Mouse (Mus musculus): Measurements from ENCODE around the gene Asl. TPM values are rescaled to one million over a fixed set of nuclear protein-coding genes. Genes with fewer than 3 reads are reported as not detected.

Gene Asl
- polyA plus RNA-seq, 1 experiment from 2014 or later, result 23.1 TPM

DNA sequence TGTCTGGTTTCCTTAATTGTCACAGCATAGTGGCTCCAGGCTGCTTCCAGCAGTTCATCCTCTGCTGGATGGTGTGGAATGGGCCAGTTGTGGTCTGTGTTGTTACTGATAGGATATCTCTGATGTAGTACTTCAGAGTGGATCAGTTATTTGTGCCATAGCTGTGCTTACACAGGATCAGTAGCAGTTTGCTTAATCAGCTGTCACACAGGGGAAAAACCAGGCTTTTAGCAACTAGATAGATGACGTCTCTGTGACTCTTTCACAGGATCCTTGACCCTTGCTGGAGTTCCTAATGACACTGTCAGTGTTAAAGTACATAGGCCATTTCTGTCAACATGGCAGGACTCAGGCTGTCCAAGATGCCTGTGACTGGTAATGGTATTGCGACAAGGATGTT lies 4.8 kb upstream of the Asl start:
- WGBS, result 63% methylated on average over 2 of the region's 2 CpGs

DNA sequence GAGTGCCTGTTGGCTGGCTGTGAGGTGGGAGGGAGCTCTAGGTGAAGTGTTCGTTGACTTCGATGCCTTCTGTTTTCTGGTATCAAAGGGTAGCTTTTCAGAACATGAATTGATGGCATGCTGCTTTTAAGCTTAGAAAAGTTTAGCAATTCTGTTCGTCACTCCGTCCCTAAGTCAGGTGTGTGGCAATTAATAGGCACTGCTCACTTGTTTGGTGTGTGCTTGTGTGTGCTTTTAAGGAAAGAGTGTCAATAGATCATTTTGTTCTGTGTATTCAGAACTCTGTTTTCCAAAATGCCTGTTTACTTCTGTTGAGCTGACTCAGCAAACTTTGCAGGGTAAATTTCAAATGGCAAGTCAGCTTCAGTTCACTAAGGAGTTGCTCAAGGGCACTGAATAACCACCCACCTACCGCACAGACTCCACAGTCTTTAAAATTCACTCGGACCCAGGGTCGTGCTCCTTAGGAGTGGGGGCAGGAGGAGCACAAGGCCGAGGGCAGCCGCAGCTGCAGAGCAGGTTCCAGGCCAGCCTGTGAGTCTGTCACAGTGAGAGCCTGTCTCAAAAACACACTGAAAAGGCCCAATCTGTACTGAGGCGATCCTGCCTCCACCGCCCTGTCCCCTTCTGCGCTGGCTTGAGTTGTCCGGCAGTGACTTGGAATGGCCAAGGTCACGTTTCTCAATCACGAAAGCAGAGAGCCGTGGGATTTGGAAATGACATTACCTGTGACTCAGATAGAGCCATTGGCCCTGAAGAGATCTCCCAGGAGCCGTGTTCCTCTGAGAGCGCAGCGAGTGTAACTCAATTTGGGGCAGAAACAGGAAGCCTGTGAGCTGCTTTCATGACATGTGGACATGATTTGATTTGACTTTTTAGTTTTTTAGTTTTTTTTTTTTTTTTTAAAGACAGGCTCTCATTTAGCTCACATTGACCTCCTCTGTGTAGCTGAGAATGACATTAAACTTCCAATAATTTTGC lies 2.7 kb upstream of the Asl start:
- 0 out of 2 replicates have a peak, but pooled peaks cover 5% of the 10 kb centered on the region for H3K36me3 ChIP-seq (ENCODE audit: insufficient read depth)
- no peak overlapping the region for H3K27ac ChIP-seq (ENCODE audit: low read depth)
- no peak overlapping the region for H3K9ac ChIP-seq
- H3K4me3 ChIP-seq (ENCODE audit: low read depth, low read length), result no peak overlapping the region
- no peaks in the 10 kb centered on the region for H3K27me3 ChIP-seq (ENCODE audit: insufficient read depth, low read length)
- ATAC-seq (ENCODE audit: insufficient read depth) (no peak), DNase-seq (no peak)
- no peak overlapping the region for H3K4me2 ChIP-seq
- no peak for TF ChIP-seq CTCF (IDR thresholded peaks at IDR 0.05; ENCODE audit: low read depth)
- 90% methylated on average over 19 of the region's 19 CpGs for WGBS
- no peaks in the 10 kb centered on the region for H3K4me1 ChIP-seq (ENCODE audit: insufficient read depth)
- no peaks in the 10 kb centered on the region for H3K9me3 ChIP-seq (ENCODE audit: low read depth, low read length)

More for the DNA sequence above, 4.8 kb upstream of the Asl start:
- DNase-seq, result no peak
- no peak overlapping the region for H3K9ac ChIP-seq
- no peak for TF ChIP-seq CTCF (IDR thresholded peaks at IDR 0.05; ENCODE audit: low read depth)
- no peak for ATAC-seq (ENCODE audit: insufficient read depth)
- no peak overlapping the region for H3K27ac ChIP-seq (ENCODE audit: low read depth)
- H3K27me3 ChIP-seq (ENCODE audit: insufficient read depth, low read length), result no peaks in the 10 kb centered on the region
- peaks cover 10% of the 10 kb centered on the region; the same call in 1 of the 2 replicates for H3K36me3 ChIP-seq (ENCODE audit: insufficient read depth)
- H3K9me3 ChIP-seq (ENCODE audit: low read depth, low read length), result no peaks in the 10 kb centered on the region
- no peak overlapping the region for H3K4me2 ChIP-seq
- H3K4me1 ChIP-seq (ENCODE audit: insufficient read depth), result no peaks in the 10 kb centered on the region
- no peak overlapping the region for H3K4me3 ChIP-seq (ENCODE audit: low read depth, low read length)

DNA sequence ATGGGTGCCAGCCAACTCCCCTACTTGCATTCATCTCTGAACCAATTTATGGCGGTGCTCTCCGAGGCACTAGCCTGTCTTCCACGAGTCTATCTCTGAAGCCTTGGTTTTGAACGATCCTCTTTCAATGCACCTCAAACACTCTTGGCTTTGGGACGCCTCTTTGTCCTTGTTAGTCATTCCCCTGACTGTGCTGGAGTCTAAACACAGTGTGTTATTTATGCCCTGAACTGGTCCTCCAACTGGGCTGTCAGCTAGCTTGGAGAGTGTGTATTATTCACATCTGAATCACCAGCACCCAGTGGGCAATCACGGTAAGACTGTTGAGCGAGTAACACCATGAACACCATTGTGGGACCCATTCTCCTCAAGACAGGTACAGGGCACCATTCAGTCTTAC lies 1.4 kb downstream of the Asl start:
- ATAC-seq (ENCODE audit: insufficient read depth), result no peak

DNA sequence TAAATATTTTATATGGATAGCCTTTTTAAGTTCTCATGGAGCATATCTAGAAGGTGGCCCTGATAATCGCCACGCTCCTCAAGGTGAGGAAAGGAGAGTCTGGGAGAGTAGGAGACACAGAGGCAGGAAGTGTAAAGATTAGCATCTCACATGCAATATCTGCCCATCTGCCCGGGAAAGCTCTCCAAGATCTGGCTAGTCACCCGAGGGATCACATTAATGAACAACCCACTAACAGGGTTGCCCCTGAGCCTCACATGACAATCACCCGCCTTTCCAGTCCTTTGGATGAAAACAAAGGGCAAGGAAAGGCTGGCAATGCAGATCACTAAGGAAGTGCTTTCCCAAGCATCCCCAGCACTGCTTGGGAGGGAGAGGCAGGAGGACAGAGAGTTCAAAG lies 1.9 kb downstream of the Asl start:
- H3K4me3 ChIP-seq (ENCODE audit: low read depth, low read length), result no peak overlapping the region
- H3K4me1 ChIP-seq (ENCODE audit: insufficient read depth), result no peaks in the 10 kb centered on the region
- 71% methylated on average over 5 of the region's 5 CpGs for WGBS
- H3K4me2 ChIP-seq, result no peak overlapping the region
- H3K9me3 ChIP-seq (ENCODE audit: low read depth, low read length), result no peaks in the 10 kb centered on the region
- H3K27ac ChIP-seq (ENCODE audit: low read depth), result no peak overlapping the region
- H3K27me3 ChIP-seq (ENCODE audit: insufficient read depth, low read length), result no peaks in the 10 kb centered on the region
- no peak for ATAC-seq (ENCODE audit: insufficient read depth)
- H3K9ac ChIP-seq, result no peak overlapping the region
- H3K36me3 ChIP-seq (ENCODE audit: insufficient read depth), result no peaks in the 10 kb centered on the region
- no peak for DNase-seq
- TF ChIP-seq CTCF (IDR thresholded peaks at IDR 0.05; ENCODE audit: low read depth), result no peak

More for the DNA sequence above, 1.4 kb downstream of the Asl start:
- DNase-seq, result no peak
- WGBS, result 78% methylated on average over 7 of the region's 7 CpGs
- Histone ChIP-seq H3K36me3 (ENCODE audit: insufficient read depth) (no peaks in the 10 kb centered on the region), H3K4me2 (no peak overlapping the region), H3K27ac (ENCODE audit: low read depth) (no peak overlapping the region), H3K9me3 (ENCODE audit: low read depth, low read length) (no peaks in the 10 kb centered on the region), H3K4me1 (ENCODE audit: insufficient read depth) (no peaks in the 10 kb centered on the region), H3K4me3 (ENCODE audit: low read depth, low read length) (no peak overlapping the region), H3K27me3 (ENCODE audit: insufficient read depth, low read length) (no peaks in the 10 kb centered on the region), H3K9ac (no peak overlapping the region)
- TF ChIP-seq CTCF (IDR thresholded peaks at IDR 0.05; ENCODE audit: low read depth), result no peak

DNA sequence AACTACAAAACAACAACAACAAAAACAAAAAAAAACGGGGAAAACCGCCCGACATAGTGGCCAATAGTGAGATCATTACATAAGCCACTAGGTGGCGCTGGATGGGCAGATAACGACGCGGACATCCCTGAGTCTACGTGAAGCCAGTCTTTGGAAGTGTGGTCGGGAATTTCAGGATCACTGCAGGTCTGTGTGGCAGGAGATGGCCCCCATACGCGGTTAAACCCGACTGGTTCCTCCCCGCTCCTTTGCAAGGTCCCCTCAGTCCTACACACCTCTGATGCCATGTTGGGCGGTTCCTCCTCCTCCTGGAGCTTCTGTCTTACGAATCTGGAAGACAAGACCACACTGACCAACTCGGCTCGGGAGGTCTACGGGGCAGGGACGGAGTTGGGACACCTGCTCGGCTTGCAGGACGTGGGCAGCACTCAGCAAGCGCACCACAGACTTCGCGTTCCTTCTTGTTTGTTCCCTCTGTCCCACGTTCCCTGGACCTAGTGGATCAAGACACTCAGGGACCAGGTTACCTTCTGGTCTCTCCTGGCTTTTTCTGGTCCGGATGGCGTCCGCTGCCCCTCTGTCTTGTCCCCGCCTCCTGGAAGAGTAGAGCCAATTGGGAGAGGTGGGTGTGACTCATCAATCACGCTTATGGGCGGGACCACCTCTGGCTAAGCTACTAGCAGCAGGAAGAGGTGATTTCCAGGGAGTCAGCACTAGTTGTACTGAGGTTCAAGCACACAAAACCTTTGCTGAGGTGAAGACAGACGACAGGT lies 5.1 kb downstream of the Asl start:
- peak overlapping the region; percentile 87 for H3K27ac ChIP-seq (ENCODE audit: low read depth)
- H3K9me3 ChIP-seq (ENCODE audit: low read depth, low read length), result no peaks in the 10 kb centered on the region
- no peaks in the 10 kb centered on the region for H3K4me1 ChIP-seq (ENCODE audit: insufficient read depth)
- WGBS, result 0% methylated on average over 32 of the region's 32 CpGs
- no peaks in the 10 kb centered on the region for H3K36me3 ChIP-seq (ENCODE audit: insufficient read depth)
- no peaks in the 10 kb centered on the region for H3K27me3 ChIP-seq (ENCODE audit: insufficient read depth, low read length)
- peak; percentile 93 for DNase-seq
- peak; percentile 90 for ATAC-seq (ENCODE audit: insufficient read depth)
- peak overlapping the region; percentile 94 for H3K4me2 ChIP-seq
- TF ChIP-seq CTCF (IDR thresholded peaks at IDR 0.05; ENCODE audit: low read depth), result peak; percentile 91
- H3K9ac ChIP-seq, result peak overlapping the region; percentile 62
- H3K4me3 ChIP-seq (ENCODE audit: low read depth, low read length), result peak overlapping the region; percentile 59

DNA sequence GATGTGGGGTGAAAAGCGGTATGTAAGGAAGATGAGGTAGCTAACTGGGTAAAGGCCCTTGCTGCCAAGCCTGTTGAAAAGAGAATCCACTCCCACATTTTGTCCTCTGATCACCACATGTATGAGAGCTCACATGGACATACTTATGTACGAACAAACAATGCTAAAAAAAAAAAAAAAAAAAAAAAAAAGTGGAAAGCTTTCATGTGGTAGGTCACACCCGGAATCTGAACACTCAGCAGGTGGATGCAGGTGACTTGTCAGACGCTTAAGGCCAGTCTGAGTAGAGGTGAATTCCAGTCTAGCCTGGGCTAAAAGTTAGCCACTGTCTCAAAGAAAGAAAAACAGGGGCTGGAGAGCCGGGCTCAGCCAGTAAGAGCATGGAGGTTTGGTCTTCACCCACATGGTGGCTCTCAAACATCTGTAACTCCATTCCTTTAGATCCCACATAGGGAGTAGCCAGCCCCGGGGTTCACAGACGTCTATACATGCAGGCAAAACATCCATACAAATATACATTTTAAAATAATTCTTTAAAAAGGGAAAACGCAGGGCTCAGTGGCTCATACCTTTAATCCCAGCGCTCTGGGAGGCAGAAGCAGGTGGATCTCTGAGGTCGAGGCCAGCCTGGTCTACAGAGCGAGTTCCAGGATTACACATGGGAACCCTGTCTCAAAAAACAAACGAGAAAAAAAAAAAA lies 5.8 kb downstream of the Asl start:
- TF ChIP-seq CTCF (IDR thresholded peaks at IDR 0.05; ENCODE audit: low read depth), result no peak
- H3K9ac ChIP-seq, result peak overlapping the region; percentile 11; the same call in 1 of the 2 replicates
- no peak for DNase-seq

More for the DNA sequence above, 5.8 kb downstream of the Asl start:
- Histone ChIP-seq H3K27ac (ENCODE audit: low read depth) (no peak overlapping the region), H3K4me3 (ENCODE audit: low read depth, low read length) (peak overlapping the region; percentile 59), H3K4me2 (peak overlapping the region; percentile 94), H3K27me3 (ENCODE audit: insufficient read depth, low read length) (no peaks in the 10 kb centered on the region), H3K4me1 (ENCODE audit: insufficient read depth) (no peaks in the 10 kb centered on the region), H3K36me3 (ENCODE audit: insufficient read depth) (no peaks in the 10 kb centered on the region), H3K9me3 (ENCODE audit: low read depth, low read length) (no peaks in the 10 kb centered on the region)
- ATAC-seq (ENCODE audit: insufficient read depth), result no peak
- WGBS, result 42% methylated on average over 12 of the region's 12 CpGs

All from lung, embryonic 14.5 days (tissue).